Mouse (Mus musculus) heart, postnatal 36 days (tissue): ENCODE results near the gene Cdyl2. TPM values are rescaled to one million over a fixed set of nuclear protein-coding genes. Genes with fewer than 3 reads are reported as not detected.
A peak's percentile ranks its signal among the peaks of the same experiment; 100 is the strongest.

Experiments used
- DNase-seq, 2 experiments: peaks; one replicate each; pipeline ENCODE4 v3.0.0; 2021 to 2022
- intact Hi-C: fragments of 180-260 bp; cut with DNase I; formaldehyde crosslinking; loops from one replicate; pipeline ENCODE4 v1.15.1; 2025
- total RNA-seq, 2 experiments: library from RNA; stranded (reverse); gene quantifications; 2 replicates each; pipeline ENCODE4 v1.2.3; 2021

Gene Cdyl2
- total RNA-seq, 2 experiments from 2014 or later, result 3.5 to 4.5 TPM

GRCm38 (mm10) chr8:116552778-116553177 is 180.0 kb downstream of the Cdyl2 start:
- intact Hi-C loops, result no loop called here
- DNase-seq, result no peak

GRCm38 (mm10) chr8:116552255-116552654 is 180.5 kb downstream of the Cdyl2 start:
- no peak for DNase-seq
- intact Hi-C loops, result no loop called here

- no peak for DNase-seq
- intact Hi-C loops, result no loop called here
Observed at GRCm38 (mm10) chr8:116543366-116543765, 189.4 kb downstream of the Cdyl2 start.

- DNase-seq, result peak; percentile 38 to 43
- intact Hi-C loops, result no loop called here
Observed at GRCm38 (mm10) chr8:116542842-116543241, 189.9 kb downstream of the Cdyl2 start.

- intact Hi-C loops, result no loop called here
- no peak for DNase-seq
Observed at GRCm38 (mm10) chr8:116540136-116540535, 192.7 kb downstream of the Cdyl2 start.

GRCm38 (mm10) chr8:116538763-116539162 is 194.0 kb downstream of the Cdyl2 start:
- intact Hi-C loops, result no loop called here
- no peak for DNase-seq

- intact Hi-C loops, result no loop called here
- no peak for DNase-seq
Observed at GRCm38 (mm10) chr8:116536786-116537185, 196.0 kb downstream of the Cdyl2 start.

- intact Hi-C loops, result no loop called here
- no peak for DNase-seq
Observed at GRCm38 (mm10) chr8:116533081-116533480, 199.7 kb downstream of the Cdyl2 start.

GRCm38 (mm10) chr8:116528736-116529135 is 204.1 kb downstream of the Cdyl2 start:
- intact Hi-C loops, result no loop called here
- no peak for DNase-seq

GRCm38 (mm10) chr8:116524915-116525314 is 207.9 kb downstream of the Cdyl2 start:
- DNase-seq, result no peak
- intact Hi-C loops, result no loop called here

Other genes with a start within 250 kb of the Cdyl2 start
- gene Dynlrb2, start 228.0 kb downstream of the Cdyl2 start, total RNA-seq, result not detected
- gene Cmc2, start 188.5 kb upstream of the Cdyl2 start, total RNA-seq, result 10 to 100 TPM; 63.5 to 72.1 TPM
- gene Cenpn, start 188.7 kb upstream of the Cdyl2 start, total RNA-seq, result under 1 TPM; 0.95 to 1.00 TPM
- 10 to 100 TPM; 14.6 to 17.4 TPM for gene Atmin, start 210.4 kb upstream of the Cdyl2 start, total RNA-seq
- gene 1700030J22Rik, start 246.0 kb upstream of the Cdyl2 start, total RNA-seq, result under 1 TPM; 0.39 to 0.43 TPM